Mouse (Mus musculus) c-Kit-positive CD71-negative TER-119-negative erythroid progenitor cells, embryonic 14.5 days (primary cell): Measurements from ENCODE around the gene Dnah14.
"Not testable (repeated sequence)": the region's sequence is repeated elsewhere in the genome, so short reads cannot be mapped to it uniquely, and the experiment has no call there.

ENCODE experiments used
- DNase-seq: peaks from one replicate; pipeline ENCODE4 v3.0.0-alpha.2; 2013; ENCODE audit warnings: low read depth

The Dnah14 gene

DNA sequence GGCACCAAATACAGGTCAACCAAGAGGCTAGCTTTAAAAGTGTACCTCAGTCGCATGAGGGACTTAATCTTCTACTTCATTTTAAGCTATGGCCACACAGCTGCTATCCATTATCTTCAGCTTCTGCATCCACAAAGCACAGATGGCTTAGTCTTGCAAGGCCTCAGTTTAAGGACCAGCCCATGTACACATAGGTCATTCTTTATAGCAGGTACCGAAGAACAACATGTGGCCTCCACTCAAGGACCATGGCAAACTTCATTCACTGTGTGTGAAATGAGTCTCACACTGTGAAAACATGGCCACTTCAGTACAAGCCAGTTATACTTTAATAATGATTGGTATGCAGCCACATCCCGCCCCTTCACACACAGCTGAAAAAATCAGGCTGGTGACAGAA lies 34.8 kb downstream of the Dnah14 start:
- no peak for DNase-seq

DNA sequence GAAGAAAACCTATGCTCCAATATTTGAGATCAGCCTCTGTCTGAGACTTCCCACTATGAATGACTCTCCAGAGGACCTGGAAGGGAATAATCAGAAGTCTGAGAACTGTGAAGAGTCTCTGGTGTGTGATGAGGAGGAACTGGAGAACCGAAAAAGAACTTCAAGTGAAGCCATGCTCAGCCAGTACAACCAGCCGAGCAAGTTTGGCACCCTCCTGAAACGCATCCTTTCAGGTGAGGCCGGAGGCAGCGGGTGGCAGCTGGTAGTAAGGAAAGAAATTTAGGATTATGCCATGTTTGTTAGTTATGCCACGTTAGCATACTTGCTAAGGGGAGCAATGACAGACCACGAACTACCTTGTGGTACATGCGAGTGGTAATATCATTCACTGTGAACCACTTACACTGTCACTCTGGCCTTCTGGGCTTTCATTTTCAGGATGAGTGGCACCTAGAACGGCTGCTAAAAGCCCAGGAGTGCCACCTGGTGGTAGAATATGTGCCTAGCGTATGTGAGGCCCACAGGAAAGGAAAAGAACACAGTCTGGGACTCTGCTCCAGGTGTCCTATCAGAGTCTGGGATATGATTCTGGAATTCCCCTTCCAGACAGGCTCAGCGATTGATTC lies 39.6 kb downstream of the Dnah14 start:
- DNase-seq = peak; percentile 57

DNA sequence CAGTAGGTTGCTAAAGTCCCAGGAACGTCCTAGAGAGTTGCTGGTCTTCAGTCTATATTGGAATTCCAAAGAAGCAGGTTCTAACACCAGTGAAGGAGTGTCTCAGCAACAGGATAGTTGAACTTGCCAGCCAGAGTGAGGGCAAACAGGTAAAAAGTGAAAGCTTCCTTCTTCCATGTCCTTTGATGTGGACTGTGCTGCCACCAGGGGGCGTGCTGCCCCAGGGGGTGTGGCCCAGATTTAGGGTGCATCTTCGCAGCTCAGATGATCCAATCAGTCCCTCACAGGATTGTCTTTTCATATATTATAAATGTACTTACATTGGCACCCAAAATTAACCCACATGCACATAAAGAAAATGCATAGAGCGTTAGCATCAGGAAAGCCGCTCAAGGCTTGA lies 41.0 kb downstream of the Dnah14 start:
- peak; percentile 20 for DNase-seq

GRCm38 (mm10) chr1:181623149-181623680 lies 46.9 kb downstream of the Dnah14 start:
- DNase-seq = no peak

GRCm38 (mm10) chr1:181624876-181625275 lies 48.5 kb downstream of the Dnah14 start:
- DNase-seq = no peak

GRCm38 (mm10) chr1:181628276-181628675 lies 51.9 kb downstream of the Dnah14 start:
- no peak for DNase-seq

GRCm38 (mm10) chr1:181631371-181631770 lies 55.0 kb downstream of the Dnah14 start:
- DNase-seq = no peak

- DNase-seq = no peak
Measured at GRCm38 (mm10) chr1:181637997-181638713, 61.8 kb downstream of the Dnah14 start.

- no peak for DNase-seq
Measured at GRCm38 (mm10) chr1:181640383-181640782, 64.0 kb downstream of the Dnah14 start.

- no peak for DNase-seq
Measured at GRCm38 (mm10) chr1:181647467-181647866, 71.1 kb downstream of the Dnah14 start.

GRCm38 (mm10) chr1:181653481-181653880 lies 77.1 kb downstream of the Dnah14 start:
- DNase-seq = no peak

- no peak for DNase-seq
Measured at GRCm38 (mm10) chr1:181656421-181656820, 80.1 kb downstream of the Dnah14 start.

DNA sequence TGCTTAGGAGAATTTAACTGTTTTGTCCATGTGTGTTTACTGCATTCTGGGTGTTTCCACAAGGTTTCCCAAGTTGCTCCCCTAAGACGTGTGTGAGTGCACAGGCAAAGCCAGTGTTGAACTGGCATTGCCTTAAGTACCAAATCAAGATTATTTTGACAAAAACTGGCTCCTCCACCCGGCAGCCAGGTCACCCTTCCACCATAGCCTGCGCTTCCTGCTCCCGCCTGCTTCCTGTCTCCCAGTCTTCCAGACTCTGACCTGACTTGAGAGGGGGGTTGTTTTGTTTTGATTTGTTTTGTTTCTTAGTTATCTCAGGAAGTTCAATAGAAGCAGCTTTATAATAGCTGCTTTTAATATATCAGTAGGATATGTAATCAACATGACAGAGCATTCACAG lies 90.4 kb downstream of the Dnah14 start:
- no peak for DNase-seq

GRCm38 (mm10) chr1:181694729-181695498 lies 118.6 kb downstream of the Dnah14 start:
- no peak for DNase-seq

GRCm38 (mm10) chr1:181728707-181729106 lies 152.3 kb downstream of the Dnah14 start:
- peak; percentile 10 for DNase-seq

GRCm38 (mm10) chr1:181733517-181733916 lies 157.2 kb downstream of the Dnah14 start:
- no peak for DNase-seq

- no peak for DNase-seq
Measured at GRCm38 (mm10) chr1:181740259-181740658, 163.9 kb downstream of the Dnah14 start.

DNA sequence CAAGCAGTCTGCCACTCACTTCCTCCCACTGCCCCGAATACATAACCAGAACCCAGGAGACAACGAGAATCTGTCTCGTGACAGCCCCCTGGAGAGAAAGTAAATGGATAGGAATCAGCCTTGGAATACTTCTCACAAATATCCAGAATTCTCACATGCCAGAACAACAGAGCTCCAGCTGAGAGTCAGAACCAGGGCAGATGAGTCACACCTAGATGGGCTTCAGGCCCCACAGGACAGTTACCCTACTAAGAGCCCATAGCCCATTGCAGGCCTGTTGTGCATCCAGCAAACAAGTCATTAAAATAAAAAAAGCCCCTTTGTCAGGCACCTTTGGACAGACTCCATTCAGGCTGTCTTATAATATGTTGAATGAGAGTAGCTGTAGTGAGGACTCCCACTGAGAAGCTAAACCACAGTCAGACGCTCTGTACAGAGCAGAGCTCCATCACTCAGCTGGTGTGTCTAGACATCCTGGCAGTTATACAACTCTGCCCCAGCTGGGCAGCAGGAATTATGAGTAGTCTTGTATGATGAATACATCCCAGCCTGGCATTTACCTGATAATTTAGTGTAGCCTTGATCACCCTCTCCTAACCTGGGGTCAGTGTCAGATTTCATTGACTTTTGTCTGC lies 166.0 kb downstream of the Dnah14 start:
- DNase-seq = no peak

DNA sequence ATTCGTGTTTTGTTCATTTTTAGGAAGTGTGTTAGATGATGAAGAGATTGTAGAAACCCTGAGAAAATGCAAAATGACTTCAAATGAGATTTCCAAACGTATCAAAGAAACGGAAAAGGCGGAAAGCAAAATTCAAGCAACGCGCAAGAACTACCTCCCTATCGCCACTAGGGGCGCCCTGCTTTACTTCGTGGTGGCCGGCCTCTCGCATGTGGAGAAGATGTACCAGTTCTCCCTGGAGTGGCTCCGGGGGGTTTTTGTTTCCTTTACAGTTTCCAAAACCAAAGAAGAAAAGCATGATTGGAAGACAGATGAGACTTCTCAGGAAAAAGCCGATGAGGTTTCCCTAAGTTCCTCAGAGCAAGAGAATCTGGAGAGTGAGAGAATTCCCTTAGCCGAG lies 193.0 kb downstream of the Dnah14 start:
- DNase-seq = no peak

GRCm38 (mm10) chr1:181771871-181772270 lies 195.5 kb downstream of the Dnah14 start:
- no peak for DNase-seq

- DNase-seq = no peak
Measured at GRCm38 (mm10) chr1:181776541-181776940, 200.2 kb downstream of the Dnah14 start.

GRCm38 (mm10) chr1:181782600-181782999 lies 206.2 kb downstream of the Dnah14 start:
- DNase-seq = not testable (repeated sequence)
